Mouse (Mus musculus): Measurements from ENCODE around the gene Ovol3.
"Not testable (repeated sequence)": the region's sequence is repeated elsewhere in the genome, so short reads cannot be mapped to it uniquely, and the experiment has no call there.

The Ovol3 gene

GRCm38 (mm10) chr7:30235625-30236024, at the start of gene Ovol3:
Gene Ovol3, minus strand, starts transcription at chr7:30235725.
- no peak for DNase-seq

- no peak for DNase-seq
Measured at GRCm38 (mm10) chr7:30282740-30283139, 47.2 kb upstream of the Ovol3 start.

- no peak for DNase-seq
Measured at GRCm38 (mm10) chr7:30281522-30281921, 46.0 kb upstream of the Ovol3 start.

GRCm38 (mm10) chr7:30280670-30281138, 45.2 kb upstream of the Ovol3 start:
- DNase-seq, result peak; percentile 81

GRCm38 (mm10) chr7:30279951-30280669, 44.6 kb upstream of the Ovol3 start, which contains the start of the genes Thap8 and Wdr62:
Gene Thap8, plus strand, starts transcription at chr7:30280094.
Gene Wdr62, minus strand, starts transcription at chr7:30280419.
- DNase-seq, result peak; percentile 88

- DNase-seq, result no peak
Measured at GRCm38 (mm10) chr7:30279536-30279935, 44.0 kb upstream of the Ovol3 start.

GRCm38 (mm10) chr7:30278911-30279310, 43.4 kb upstream of the Ovol3 start:
- no peak for DNase-seq

GRCm38 (mm10) chr7:30274383-30274782, 38.9 kb upstream of the Ovol3 start:
- DNase-seq, result no peak

GRCm38 (mm10) chr7:30269641-30270040, 34.1 kb upstream of the Ovol3 start:
- DNase-seq, result no peak

- no peak for DNase-seq
Measured at GRCm38 (mm10) chr7:30266780-30267179, 31.3 kb upstream of the Ovol3 start.

- DNase-seq, result no peak
Measured at GRCm38 (mm10) chr7:30265935-30266334, 30.4 kb upstream of the Ovol3 start.

GRCm38 (mm10) chr7:30265531-30265930, 30.0 kb upstream of the Ovol3 start:
- no peak for DNase-seq

- no peak for DNase-seq
Measured at GRCm38 (mm10) chr7:30265041-30265440, 29.5 kb upstream of the Ovol3 start.

- no peak for DNase-seq
Measured at GRCm38 (mm10) chr7:30251956-30252954, 16.7 kb upstream of the Ovol3 start.

GRCm38 (mm10) chr7:30237374-30237773, 1.8 kb upstream of the Ovol3 start:
- not testable (repeated sequence) for DNase-seq

GRCm38 (mm10) chr7:30235091-30235490, 434 bp downstream of the Ovol3 start:
- DNase-seq, result no peak

GRCm38 (mm10) chr7:30234276-30234858, 1.2 kb downstream of the Ovol3 start:
- DNase-seq, result no peak

- peak; percentile 54 for DNase-seq
Measured at GRCm38 (mm10) chr7:30233387-30233786, 2.1 kb downstream of the Ovol3 start.

- DNase-seq, result peak; percentile 69
Measured at GRCm38 (mm10) chr7:30232631-30233148, 2.8 kb downstream of the Ovol3 start.

- peak; percentile 99 for DNase-seq
Measured at GRCm38 (mm10) chr7:30231669-30232454, 3.7 kb downstream of the Ovol3 start, which contains the start of the genes Polr2i and Tbcb. Gene Polr2i, plus strand, starts transcription at chr7:30231948. Gene Tbcb, minus strand, starts transcription at chr7:30232272.

GRCm38 (mm10) chr7:30231328-30231668, 4.2 kb downstream of the Ovol3 start:
- DNase-seq, result no peak

- DNase-seq, result no peak
Measured at GRCm38 (mm10) chr7:30224206-30224605, 11.3 kb downstream of the Ovol3 start.
